Mouse (Mus musculus) brain, embryonic 14.5 days (tissue): ENCODE results near the gene Mast4. TPM values are rescaled to one million over a fixed set of nuclear protein-coding genes. Genes with fewer than 3 reads are reported as not detected.

Experiments used
- DNase-seq: peaks from one replicate; pipeline ENCODE4 v3.0.0-alpha.2; 2011; ENCODE audit warnings: low read depth
- CTCF ChIP-seq: fragments of 200-500 bp; IDR thresholded peaks from 2 replicates; pipeline ENCODE4 v1.5.1; 2012; ENCODE audit warnings: inconsistent platforms, mild to moderate bottlenecking, moderate library complexity, borderline replicate concordance; ENCODE audit not compliant: insufficient read depth, insufficient read length; ENCODE audit errors: extremely low read depth
- POLR2A ChIP-seq: fragments of 200-500 bp; IDR thresholded peaks from 2 replicates; pipeline ENCODE4 v1.6.1; 2012; ENCODE audit warnings: mild to moderate bottlenecking, inconsistent platforms, borderline replicate concordance; ENCODE audit not compliant: poor library complexity, insufficient read depth, insufficient read length, severe bottlenecking; ENCODE audit errors: extremely low read depth
- polyA plus RNA-seq: library from polyadenylated mRNA; depleted of rRNA; stranded (reverse); fragments of >200 nt; gene quantifications from 2 replicates; pipeline ENCODE4 v1.2.3, GENCODE M21; 2012

Gene Mast4
- polyA plus RNA-seq, 1 experiment, result 30.7 TPM

DNA sequence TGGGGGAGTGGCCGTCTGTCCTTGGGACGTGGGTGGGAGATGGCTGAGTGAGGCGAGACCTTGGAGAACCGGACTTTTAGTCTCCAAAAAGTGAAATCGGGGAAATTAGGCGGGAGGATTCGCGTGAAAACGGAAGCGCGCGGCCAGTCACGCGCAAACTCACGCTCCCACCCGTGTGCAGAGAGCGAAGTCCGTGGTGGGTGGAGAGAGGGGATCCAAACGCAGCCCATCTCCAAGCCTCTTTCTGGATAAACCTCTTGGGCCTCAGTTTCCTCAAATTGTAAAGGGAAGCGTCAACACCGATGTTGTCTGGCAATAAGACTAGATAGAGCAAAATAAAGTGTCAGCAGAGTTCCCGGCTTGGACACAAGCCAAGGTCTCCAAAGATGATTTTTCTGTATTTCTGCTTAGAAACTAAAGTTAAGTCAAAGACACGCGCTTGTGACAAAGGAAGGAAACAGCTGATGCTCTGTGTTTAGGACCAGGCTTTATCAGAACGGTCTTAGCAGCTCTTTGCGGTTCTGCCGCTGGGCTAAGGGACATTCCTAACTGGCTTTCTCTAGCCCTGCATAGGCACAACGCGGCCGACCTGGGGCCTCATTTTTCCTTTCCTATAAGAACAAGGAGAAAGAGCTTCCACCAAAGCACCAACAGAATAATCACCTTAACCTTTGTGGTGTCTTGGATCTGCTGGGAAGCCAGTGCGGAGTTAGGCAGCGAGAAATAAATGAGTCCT, 594 bp upstream of the Mast4 start:
- TF ChIP-seq POLR2A (no peak), CTCF (no peak)
- DNase-seq, result peak; percentile 43

DNA sequence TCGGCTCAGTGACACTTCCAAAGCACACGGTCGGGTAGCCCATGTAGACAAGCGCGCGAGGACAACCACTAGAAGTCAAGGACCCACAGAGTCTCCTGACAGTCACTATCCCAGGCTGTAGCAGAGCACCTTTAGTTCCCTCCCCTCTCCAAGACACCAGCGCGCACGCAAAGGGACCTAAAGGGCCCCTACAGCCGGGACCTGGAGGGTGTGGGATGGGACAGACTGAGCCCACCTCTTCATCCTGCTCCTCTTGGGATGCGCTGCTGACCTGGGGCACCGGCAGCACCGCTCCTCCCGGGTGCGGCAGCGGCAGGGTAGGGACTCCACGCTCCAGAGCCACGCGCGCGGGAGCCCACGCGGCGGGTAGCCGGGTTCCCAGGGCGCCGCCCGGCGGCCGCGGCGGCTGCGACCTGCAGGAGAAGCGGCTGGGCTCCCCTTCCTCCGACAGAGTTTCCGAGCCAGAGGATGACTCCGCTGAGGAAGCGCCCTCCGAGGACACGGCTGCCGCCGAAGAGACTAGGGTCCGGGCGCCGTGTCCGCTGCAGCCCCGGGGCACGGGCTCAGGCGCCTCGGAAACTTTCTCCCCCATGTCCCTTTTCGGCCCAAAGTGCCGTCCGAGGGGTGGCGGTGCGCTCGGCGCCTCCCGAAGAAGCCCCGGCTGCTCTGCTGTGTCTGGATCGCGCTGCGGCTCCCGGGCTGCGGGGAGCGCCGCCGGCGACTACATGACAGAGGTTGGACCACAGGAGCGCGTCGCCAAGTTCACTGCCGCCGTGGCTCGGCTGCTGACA, 501 bp downstream of the Mast4 start:
- DNase-seq, result peak; percentile 70
- no peak for TF ChIP-seq POLR2A
- peak; percentile 27; the same call in 1 of the 2 replicates for TF ChIP-seq CTCF

DNA sequence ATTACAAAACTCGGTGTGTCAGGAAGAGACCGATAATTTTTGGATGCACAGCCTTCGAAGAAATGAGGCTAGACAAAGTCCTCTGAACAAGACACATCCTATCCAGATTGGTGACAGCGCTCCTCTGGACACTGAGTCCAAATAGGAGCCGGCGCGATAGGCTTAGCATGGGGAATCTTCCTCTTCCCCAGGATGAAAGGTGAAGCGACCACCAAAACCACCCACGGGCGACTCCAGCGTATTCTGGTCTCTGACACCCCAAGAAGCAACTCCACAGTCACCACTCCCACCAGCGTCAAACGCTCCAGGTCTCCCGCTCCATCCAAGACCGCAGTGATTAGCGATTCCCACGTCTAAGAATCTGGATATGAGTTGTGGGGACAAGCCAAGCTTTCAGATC, 1.1 kb downstream of the Mast4 start:
- no peak for TF ChIP-seq POLR2A
- no peak for DNase-seq

DNA sequence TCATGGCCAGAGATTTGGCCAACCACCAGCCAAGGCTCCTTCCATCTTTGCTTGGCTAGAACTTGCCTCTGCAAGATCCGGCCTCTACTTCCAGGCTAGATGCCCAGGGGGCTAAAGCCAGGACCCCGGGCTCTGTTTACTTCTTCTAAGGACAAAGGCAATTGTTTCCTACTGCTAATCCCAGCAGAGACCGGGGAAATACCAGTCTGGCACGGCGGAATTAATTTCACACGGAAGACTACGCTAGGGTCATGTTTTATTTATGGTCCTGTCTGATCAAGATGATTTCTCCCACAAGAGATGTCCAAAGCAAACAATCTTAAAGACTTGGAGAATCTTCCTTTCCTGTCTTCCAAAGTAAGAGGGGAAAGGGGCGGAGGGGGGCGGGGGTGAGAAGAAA, 1.6 kb downstream of the Mast4 start:
- peak; percentile 19 for DNase-seq
- TF ChIP-seq POLR2A, result no peak
- no peak for TF ChIP-seq CTCF

DNA sequence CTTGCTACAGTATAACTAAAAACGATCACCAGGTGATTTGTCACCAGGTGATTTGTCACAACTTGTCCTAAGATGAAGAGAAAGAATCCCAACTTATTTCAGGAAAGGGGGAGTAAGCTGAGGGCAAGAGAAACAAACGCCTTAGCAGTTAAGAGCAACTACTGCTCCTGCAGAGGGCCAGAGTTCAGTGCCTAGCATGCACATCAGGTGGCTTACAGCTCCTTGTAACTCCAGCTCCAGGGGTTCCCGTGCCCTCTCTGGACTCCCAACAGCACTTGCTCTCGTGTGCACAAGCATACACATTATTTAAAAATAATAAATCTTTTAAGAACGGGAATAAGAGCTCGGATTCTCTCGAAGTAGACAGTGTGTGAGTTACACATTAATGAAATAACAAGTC, 3.2 kb downstream of the Mast4 start:
- no peak for TF ChIP-seq CTCF
- no peak for TF ChIP-seq POLR2A
- no peak for DNase-seq

DNA sequence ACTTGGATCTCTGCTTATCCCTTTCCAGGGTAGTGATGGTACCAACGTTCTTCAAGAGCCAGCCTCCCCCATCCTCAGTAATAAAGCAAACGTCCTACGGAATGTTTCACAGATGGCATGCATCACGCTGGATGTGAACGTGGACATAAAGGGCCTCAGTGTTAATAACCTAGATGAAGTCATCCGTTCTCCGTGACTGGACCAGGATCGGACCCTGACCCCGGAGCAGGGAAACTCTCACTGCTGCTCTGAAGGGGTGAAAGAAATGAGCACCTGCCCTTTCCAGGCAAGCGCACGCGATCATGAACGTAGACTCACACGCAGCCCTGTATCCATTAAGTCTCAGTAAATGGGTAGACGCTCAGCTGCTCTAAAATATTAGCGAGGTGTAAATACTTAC, 6.0 kb downstream of the Mast4 start:
- TF ChIP-seq POLR2A (no peak), CTCF (no peak)
- no peak for DNase-seq

- DNase-seq, result no peak
- TF ChIP-seq CTCF, result no peak
- TF ChIP-seq POLR2A, result no peak
These were observed 6.5 kb downstream of the Mast4 start for GRCm38 (mm10) chr13:103327843-103328242.

GRCm38 (mm10) chr13:103326186-103326585, 8.1 kb downstream of the Mast4 start:
- no peak for DNase-seq
- no peak for TF ChIP-seq CTCF
- no peak for TF ChIP-seq POLR2A

GRCm38 (mm10) chr13:103319881-103320280, 14.4 kb downstream of the Mast4 start:
- no peak for DNase-seq
- TF ChIP-seq POLR2A, result no peak
- no peak for TF ChIP-seq CTCF

GRCm38 (mm10) chr13:103319317-103319716, 15.0 kb downstream of the Mast4 start:
- no peak for DNase-seq
- TF ChIP-seq CTCF, result no peak
- TF ChIP-seq POLR2A, result no peak

- DNase-seq, result peak; percentile 28
- no peak for TF ChIP-seq POLR2A
- no peak for TF ChIP-seq CTCF
These were observed 17.4 kb downstream of the Mast4 start for GRCm38 (mm10) chr13:103316777-103317367.
